Mouse (Mus musculus): ENCODE results near the gene Magi1.

DNA sequence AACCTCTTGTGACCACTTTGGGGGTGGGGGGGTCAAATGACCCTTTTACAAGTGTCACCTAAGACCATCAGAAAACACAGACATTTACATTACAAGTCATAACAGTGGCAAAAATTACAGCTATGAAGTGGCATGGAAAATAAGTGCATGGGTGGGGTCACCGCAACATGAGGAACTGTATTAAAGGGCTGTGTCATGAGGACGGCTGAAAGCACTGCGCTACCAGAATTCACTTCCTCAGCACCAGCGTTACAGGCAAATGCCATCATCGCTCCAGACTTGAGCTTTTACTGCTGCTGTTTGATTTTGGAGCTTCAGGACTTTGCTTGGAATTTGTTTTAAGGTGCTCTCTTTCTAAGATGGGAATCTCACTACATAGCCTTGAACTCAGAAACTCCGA is 62.0 kb downstream of the Magi1 start:
- no peak for TF ChIP-seq CTCF (IDR thresholded peaks at IDR 0.05; ENCODE audit: low read depth, low read length)
- TF ChIP-seq POLR2A (IDR thresholded peaks at IDR 0.05; ENCODE audit: extremely low read depth, insufficient read depth, low read length) = no peak
